Mouse (Mus musculus): ENCODE results near the gene Slc7a11.

DNA sequence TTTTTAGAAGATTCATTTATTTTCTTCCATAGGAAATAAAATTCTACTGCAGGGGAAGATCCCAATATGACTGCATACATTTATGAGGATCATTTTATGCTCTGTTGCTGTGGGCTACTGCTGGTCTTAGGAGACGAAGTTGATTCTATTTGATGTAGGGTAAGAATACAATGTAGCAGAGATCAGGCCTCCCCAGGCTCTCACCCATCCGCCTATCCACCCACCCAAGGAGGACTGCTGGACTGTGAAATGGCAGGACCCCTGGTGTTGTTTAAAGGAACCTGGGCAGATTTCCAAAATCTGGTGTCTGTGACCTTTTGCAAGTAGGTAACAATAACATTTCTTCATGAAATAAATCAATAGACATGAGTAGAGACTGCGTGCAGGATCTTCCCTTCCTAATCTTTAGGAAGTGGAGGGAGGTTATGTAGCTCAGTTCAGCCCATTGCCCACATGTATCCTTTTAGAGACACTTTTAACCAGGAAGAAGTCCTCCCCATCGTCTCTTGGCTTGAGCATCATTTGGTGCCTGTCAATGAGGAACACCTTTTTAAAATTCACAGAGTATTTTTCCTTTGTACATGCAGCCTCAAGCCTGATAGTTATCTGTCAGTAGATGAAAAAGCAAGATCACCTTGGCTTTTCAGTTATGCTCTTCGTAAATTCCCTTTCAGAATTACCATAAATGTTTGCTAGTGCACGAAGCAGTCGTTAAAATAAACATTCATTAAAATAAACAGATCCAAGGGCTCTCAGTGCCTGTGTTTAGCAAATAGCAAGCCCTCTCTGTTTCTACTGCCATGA, 576.1 kb downstream of the Slc7a11 start:
- TF ChIP-seq CTCF (IDR thresholded peaks at IDR 0.05; ENCODE audit: insufficient read depth, low read length) (no peak), POLR2A (IDR thresholded peaks at IDR 0.05; ENCODE audit: borderline replicate concordance, extremely low read depth, low read depth, low read length) (no peak)
